Mouse (Mus musculus): ENCODE measurements at regions not wholly inside any gene's neighbourhood (a gene's known extent, or its start where the extent isn't known, plus 50 kb on each side); places are given as distances from the start of the nearest gene placed in this dataset.

GRCm38 (mm10) chr10:14267641-14268040 is 277.8 kb downstream of the Adgrg6 start:
- H3K9me3 ChIP-seq (ENCODE audit: control insufficient read depth, low read length), result no peaks in the 10 kb centered on the region
- H3K4me1 ChIP-seq (replicated peaks; ENCODE audit: control insufficient read depth, insufficient read depth), result no peaks in the 10 kb centered on the region
- no peak overlapping the region for H3K4me2 ChIP-seq (replicated peaks; ENCODE audit: low read depth)
- H3K27ac ChIP-seq (replicated peaks), result no peak overlapping the region
- no peaks in the 10 kb centered on the region for H3K27me3 ChIP-seq (ENCODE audit: control insufficient read depth, insufficient read depth, low read length)
- H3K36me3 ChIP-seq (ENCODE audit: control insufficient read depth, insufficient read depth, low read length), result no peaks in the 10 kb centered on the region
- no peak for DNase-seq (ENCODE audit: low spot score)
- no peak overlapping the region for H3K4me3 ChIP-seq (ENCODE audit: low read depth, low read length)
- no peak for TF ChIP-seq EP300 (optimal IDR thresholded peaks at IDR 0.05)
- TF ChIP-seq CTCF (IDR thresholded peaks at IDR 0.05; ENCODE audit: low read depth), result no peak
- H3K9ac ChIP-seq (ENCODE audit: low read length), result no peak overlapping the region
- no peak for ATAC-seq (ENCODE audit: low FRiP score, low TSS enrichment)
- WGBS, result 72% methylated on average over 3 of the region's 3 CpGs

GRCm38 (mm10) chr10:14239670-14240069 is 273.8 kb downstream of the Hivep2 start:
- DNase-seq (ENCODE audit: low spot score), result no peak
- TF ChIP-seq EP300 (optimal IDR thresholded peaks at IDR 0.05), result no peak
- 78% methylated on average over 8 of the region's 8 CpGs for WGBS
- Histone ChIP-seq H3K9ac (ENCODE audit: low read length) (no peak overlapping the region), H3K27ac (replicated peaks) (no peak overlapping the region), H3K4me2 (replicated peaks; ENCODE audit: low read depth) (no peak overlapping the region), H3K36me3 (ENCODE audit: control insufficient read depth, insufficient read depth, low read length) (no peaks in the 10 kb centered on the region), H3K4me1 (replicated peaks; ENCODE audit: control insufficient read depth, insufficient read depth) (no peaks in the 10 kb centered on the region), H3K4me3 (ENCODE audit: low read depth, low read length) (no peak overlapping the region), H3K27me3 (ENCODE audit: control insufficient read depth, insufficient read depth, low read length) (no peaks in the 10 kb centered on the region), H3K9me3 (ENCODE audit: control insufficient read depth, low read length) (no peaks in the 10 kb centered on the region)
- ATAC-seq (ENCODE audit: low FRiP score, low TSS enrichment), result no peak

GRCm38 (mm10) chr10:14234896-14235604 is 269.2 kb downstream of the Hivep2 start:
- H3K9ac ChIP-seq (ENCODE audit: low read length), result no peak overlapping the region
- H3K36me3 ChIP-seq (ENCODE audit: control insufficient read depth, insufficient read depth, low read length), result no peaks in the 10 kb centered on the region
- WGBS, result 68% methylated on average over 10 of the region's 10 CpGs
- H3K4me1 ChIP-seq (replicated peaks; ENCODE audit: control insufficient read depth, insufficient read depth), result no peaks in the 10 kb centered on the region
- no peak overlapping the region for H3K4me2 ChIP-seq (replicated peaks; ENCODE audit: low read depth)
- no peaks in the 10 kb centered on the region for H3K27me3 ChIP-seq (ENCODE audit: control insufficient read depth, insufficient read depth, low read length)
- ATAC-seq (ENCODE audit: low FRiP score, low TSS enrichment) (no peak), DNase-seq (ENCODE audit: low spot score) (no peak)
- H3K4me3 ChIP-seq (ENCODE audit: low read depth, low read length), result no peak overlapping the region
- no peak overlapping the region for H3K27ac ChIP-seq (replicated peaks)
- TF ChIP-seq EP300 (optimal IDR thresholded peaks at IDR 0.05), result no peak
- TF ChIP-seq CTCF (IDR thresholded peaks at IDR 0.05; ENCODE audit: low read depth), result no peak
- no peaks in the 10 kb centered on the region for H3K9me3 ChIP-seq (ENCODE audit: control insufficient read depth, low read length)

GRCm38 (mm10) chr10:14234005-14234602 is 268.2 kb downstream of the Hivep2 start:
- WGBS, result 58% methylated on average over 5 of the region's 5 CpGs
- Histone ChIP-seq H3K27me3 (ENCODE audit: control insufficient read depth, insufficient read depth, low read length) (no peaks in the 10 kb centered on the region), H3K4me2 (replicated peaks; ENCODE audit: low read depth) (no peak overlapping the region), H3K4me1 (replicated peaks; ENCODE audit: control insufficient read depth, insufficient read depth) (no peaks in the 10 kb centered on the region), H3K4me3 (ENCODE audit: low read depth, low read length) (no peak overlapping the region), H3K27ac (replicated peaks) (no peak overlapping the region), H3K9me3 (ENCODE audit: control insufficient read depth, low read length) (no peaks in the 10 kb centered on the region), H3K9ac (ENCODE audit: low read length) (no peak overlapping the region), H3K36me3 (ENCODE audit: control insufficient read depth, insufficient read depth, low read length) (no peaks in the 10 kb centered on the region)
- no peak for TF ChIP-seq CTCF (IDR thresholded peaks at IDR 0.05; ENCODE audit: low read depth)
- no peak for TF ChIP-seq EP300 (optimal IDR thresholded peaks at IDR 0.05)
- DNase-seq (ENCODE audit: low spot score) (no peak), ATAC-seq (ENCODE audit: low FRiP score, low TSS enrichment) (no peak)

GRCm38 (mm10) chr10:14233335-14233734 is 267.5 kb downstream of the Hivep2 start:
- Histone ChIP-seq H3K27ac (replicated peaks) (no peak overlapping the region), H3K9me3 (ENCODE audit: control insufficient read depth, low read length) (no peaks in the 10 kb centered on the region), H3K36me3 (ENCODE audit: control insufficient read depth, insufficient read depth, low read length) (no peaks in the 10 kb centered on the region), H3K4me2 (replicated peaks; ENCODE audit: low read depth) (no peak overlapping the region), H3K4me1 (replicated peaks; ENCODE audit: control insufficient read depth, insufficient read depth) (no peaks in the 10 kb centered on the region), H3K4me3 (ENCODE audit: low read depth, low read length) (no peak overlapping the region), H3K27me3 (ENCODE audit: control insufficient read depth, insufficient read depth, low read length) (no peaks in the 10 kb centered on the region), H3K9ac (ENCODE audit: low read length) (no peak overlapping the region)
- ATAC-seq (ENCODE audit: low FRiP score, low TSS enrichment) (peak; percentile 79; the same call in 1 of the 2 replicates), DNase-seq (ENCODE audit: low spot score) (no peak)
- no peak for TF ChIP-seq EP300 (optimal IDR thresholded peaks at IDR 0.05)
- no peak for TF ChIP-seq CTCF (IDR thresholded peaks at IDR 0.05; ENCODE audit: low read depth)
- 53% methylated on average over 3 of the region's 3 CpGs for WGBS

- H3K9ac ChIP-seq (ENCODE audit: low read length), result no peak overlapping the region
- H3K4me3 ChIP-seq (ENCODE audit: low read depth, low read length), result no peak overlapping the region
- no peak for TF ChIP-seq EP300 (optimal IDR thresholded peaks at IDR 0.05)
- no peak for TF ChIP-seq CTCF (IDR thresholded peaks at IDR 0.05; ENCODE audit: low read depth)
- H3K27me3 ChIP-seq (ENCODE audit: control insufficient read depth, insufficient read depth, low read length), result no peaks in the 10 kb centered on the region
- H3K36me3 ChIP-seq (ENCODE audit: control insufficient read depth, insufficient read depth, low read length), result no peaks in the 10 kb centered on the region
- no peaks in the 10 kb centered on the region for H3K4me1 ChIP-seq (replicated peaks; ENCODE audit: control insufficient read depth, insufficient read depth)
- no peak overlapping the region for H3K27ac ChIP-seq (replicated peaks)
- ATAC-seq (ENCODE audit: low FRiP score, low TSS enrichment) (no peak), DNase-seq (ENCODE audit: low spot score) (no peak)
- H3K9me3 ChIP-seq (ENCODE audit: control insufficient read depth, low read length), result no peaks in the 10 kb centered on the region
- H3K4me2 ChIP-seq (replicated peaks; ENCODE audit: low read depth), result no peak overlapping the region
- WGBS, result 54% methylated on average over 1 of the region's 1 CpGs
Measured at GRCm38 (mm10) chr10:14231464-14231863, 265.6 kb downstream of the Hivep2 start.
